Mouse (Mus musculus) spleen, adult 2 months (tissue): ENCODE data around the gene Il27ra. TPM values are rescaled to one million over a fixed set of nuclear protein-coding genes. Genes with fewer than 3 reads are reported as not detected.
A peak's percentile ranks its signal among the peaks of the same experiment; 100 is the strongest.
"Not testable (repeated sequence)": the region's sequence is repeated elsewhere in the genome, so short reads cannot be mapped to it uniquely, and the experiment has no call there.

Experiments used
- DNase-seq, 2 experiments: peaks; one replicate each; pipeline versions ENCODE4 v3.0.0 to v3.0.0-alpha.2; 2012 to 2021; ENCODE audit warnings: low spot score in 2 of 2, low read depth in 1 of 2
- H3K27ac ChIP-seq: fragments of 200-500 bp; 2 replicates; pipeline ENCODE4 v1.5.1; 2012; ENCODE audit warnings: low read length, inconsistent platforms; ENCODE audit not compliant: insufficient read depth
- H3K27me3 ChIP-seq: fragments of 200-500 bp; 2 replicates; pipeline ENCODE4 v1.6.1; 2012; ENCODE audit warnings: mild to moderate bottlenecking, moderate library complexity, low read length, inconsistent platforms; ENCODE audit not compliant: control insufficient read depth, insufficient read depth
- H3K36me3 ChIP-seq: fragments of 200-500 bp; 2 replicates; pipeline ENCODE4 v1.6.1; 2012; ENCODE audit warnings: mild to moderate bottlenecking, low read length, inconsistent platforms; ENCODE audit not compliant: control insufficient read depth, insufficient read depth
- H3K4me1 ChIP-seq: fragments of 200-500 bp; 2 replicates; pipeline ENCODE4 v1.6.1; 2011; ENCODE audit warnings: inconsistent platforms; ENCODE audit not compliant: control insufficient read depth, insufficient read depth, insufficient read length
- H3K4me3 ChIP-seq: fragments of 200-500 bp; 2 replicates; pipeline ENCODE4 v1.5.1; 2011; ENCODE audit warnings: mild to moderate bottlenecking, inconsistent platforms; ENCODE audit not compliant: insufficient read depth, insufficient read length; ENCODE audit errors: extremely low read depth
- CTCF ChIP-seq: fragments of 200-500 bp; IDR thresholded peaks from 2 replicates; pipeline ENCODE4 v1.5.1; 2011; ENCODE audit warnings: mild to moderate bottlenecking, inconsistent platforms; ENCODE audit not compliant: insufficient read depth, insufficient read length, insufficient replicate concordance; ENCODE audit errors: extremely low read depth
- POLR2A ChIP-seq: fragments of 200-500 bp; IDR thresholded peaks from 2 replicates; pipeline ENCODE4 v1.6.1; 2011; ENCODE audit warnings: low read depth, low read length, inconsistent platforms
- WGBS: fragments of 180-500 bp; shearing (Covaris S2); methylation state at CpG from one replicate; pipeline ENCODE4 v1.1.7; 2018; 5-methylcytosine and 5-hydroxymethylcytosine counted together
- polyA plus RNA-seq: library from polyadenylated mRNA; depleted of rRNA; stranded (reverse); fragments of >200 nt; gene quantifications from 2 replicates; pipeline ENCODE4 v1.2.3, GENCODE M21; 2012

The Il27ra gene
- polyA plus RNA-seq, 1 experiment, result 70.0 TPM

GRCm38 (mm10) chr8:84012499-84013165 lies 29.8 kb downstream of the Il27ra start:
- TF ChIP-seq POLR2A, result no peak
- Histone ChIP-seq H3K4me1 (peaks cover 17% of the 10 kb centered on the region), H3K36me3 (no peaks in the 10 kb centered on the region), H3K4me3 (no peak overlapping the region), H3K27ac (no peak overlapping the region), H3K27me3 (peaks cover 21% of the 10 kb centered on the region)
- DNase-seq, result no peak
- WGBS, result 25% methylated on average over 35 of the region's 35 CpGs

GRCm38 (mm10) chr8:84011705-84012498 lies 30.5 kb downstream of the Il27ra start, which contains the start of gene 2210011C24Rik:
Gene 2210011C24Rik (minus strand): TSS chr8:84012171.
- Histone ChIP-seq H3K4me1 (peaks cover 17% of the 10 kb centered on the region), H3K27ac (no peak within 1 kb of the TSS), H3K27me3 (peaks cover 21% of the 10 kb centered on the region), H3K36me3 (no peaks in the 10 kb centered on the region), H3K4me3 (peak within 1 kb of the TSS; percentile 55)
- 2% methylated on average over 44 of the region's 45 CpGs for WGBS
- DNase-seq, result no peak
- TF ChIP-seq CTCF (no peak), POLR2A (no peak)

- Histone ChIP-seq H3K4me1 (peaks cover 17% of the 10 kb centered on the region), H3K27ac (no peak overlapping the region), H3K36me3 (no peaks in the 10 kb centered on the region), H3K4me3 (peak overlapping the region; percentile 55; the same call in 1 of the 2 replicates), H3K27me3 (peaks cover 21% of the 10 kb centered on the region)
- TF ChIP-seq CTCF (peak; percentile 60), POLR2A (no peak)
- 3% methylated on average over 83 of the region's 83 CpGs for WGBS
- peak in 1 of 2 experiments; percentile 71 for DNase-seq
Measured at GRCm38 (mm10) chr8:84010625-84011611, 31.5 kb downstream of the Il27ra start.

DNA sequence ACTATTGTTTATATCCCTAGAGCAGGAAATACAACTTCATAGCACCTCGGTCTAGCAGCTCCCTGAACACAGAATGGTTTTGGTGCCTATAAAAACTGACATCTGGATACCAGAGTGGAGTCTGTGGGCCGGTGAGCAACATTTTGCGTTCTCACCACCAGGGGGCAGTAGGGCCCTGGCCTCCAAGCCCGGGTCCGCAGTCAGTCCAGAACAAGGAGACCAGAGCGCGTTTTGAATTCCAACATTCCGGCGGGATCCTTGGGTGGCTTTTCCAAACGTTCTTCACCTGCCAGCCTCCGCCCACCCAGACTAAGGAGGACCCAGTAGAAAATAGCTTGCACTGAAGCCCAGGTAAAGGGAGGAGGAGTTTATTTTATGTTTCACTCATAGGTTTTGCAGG lies 32.5 kb downstream of the Il27ra start:
- peak in 1 of 2 experiments; percentile 77 for DNase-seq
- Histone ChIP-seq H3K4me3 (no peak overlapping the region), H3K27ac (no peak overlapping the region), H3K36me3 (no peaks in the 10 kb centered on the region), H3K4me1 (peaks cover 21% of the 10 kb centered on the region), H3K27me3 (peaks cover 21% of the 10 kb centered on the region)
- 2% methylated on average over 11 of the region's 11 CpGs for WGBS
- peak; percentile 88 for TF ChIP-seq CTCF
- TF ChIP-seq POLR2A, result no peak

GRCm38 (mm10) chr8:84008362-84008761 lies 34.0 kb downstream of the Il27ra start:
- TF ChIP-seq CTCF, result no peak
- Histone ChIP-seq H3K27me3 (peaks cover 19% of the 10 kb centered on the region), H3K36me3 (no peaks in the 10 kb centered on the region), H3K4me3 (no peak overlapping the region), H3K4me1 (peaks cover 24% of the 10 kb centered on the region), H3K27ac (no peak overlapping the region)
- DNase-seq, result no peak
- 77% methylated on average over 7 of the region's 7 CpGs for WGBS

DNA sequence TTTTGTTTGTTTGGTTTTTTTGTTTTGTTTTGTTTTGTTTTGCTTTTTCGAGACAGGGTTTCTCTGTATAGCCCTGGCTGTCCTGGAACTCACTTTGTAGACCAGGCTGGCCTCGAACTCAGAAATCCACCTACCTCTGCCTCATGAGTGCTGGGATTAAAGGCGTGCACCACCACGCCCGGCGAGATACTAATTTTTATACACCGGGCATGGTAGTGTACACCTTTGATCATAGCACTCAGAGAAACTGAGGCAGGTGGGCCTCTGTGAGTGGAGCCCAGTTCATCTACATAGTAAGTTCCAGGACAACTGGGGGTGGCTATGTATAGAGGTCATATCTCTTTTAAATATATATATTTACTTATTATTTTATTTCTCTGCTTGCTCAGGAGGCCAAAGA lies 36.9 kb downstream of the Il27ra start:
- not testable (repeated sequence) for DNase-seq

More for the DNA sequence above, 36.9 kb downstream of the Il27ra start:
- H3K27ac ChIP-seq, H3K36me3 ChIP-seq, H3K4me1 ChIP-seq, H3K4me3 ChIP-seq, H3K27me3 ChIP-seq: not testable (repeated sequence)
- 93% methylated on average over 7 of the region's 7 CpGs for WGBS
